Mouse (Mus musculus) ES-E14 (cell line): Measurements from ENCODE around the gene Hist1h2ak.

Experiments
- CHD2 ChIP-seq: IDR thresholded peaks from 2 replicates; pipeline ENCODE4 v1.6.1; 2014; ENCODE audit warnings: mild to moderate bottlenecking, low read depth, low read length, inconsistent platforms
- HCFC1 ChIP-seq: IDR thresholded peaks from 2 replicates; pipeline ENCODE4 v1.6.1; 2012; ENCODE audit warnings: low read length, inconsistent platforms, borderline replicate concordance; ENCODE audit not compliant: insufficient read depth
- MAFK ChIP-seq: IDR thresholded peaks from 2 replicates; pipeline ENCODE4 v1.6.1; 2014; ENCODE audit warnings: mild to moderate bottlenecking, low read depth, low read length, inconsistent platforms; ENCODE audit not compliant: insufficient read depth
- ZC3H11A ChIP-seq: IDR thresholded peaks from 2 replicates; pipeline ENCODE4 v1.6.1; 2012; ENCODE audit warnings: low read depth, mild to moderate bottlenecking, inconsistent platforms, low read length, borderline replicate concordance
- ZNF384 ChIP-seq: IDR thresholded peaks from 2 replicates; pipeline ENCODE4 v1.6.1; 2012; ENCODE audit warnings: low read depth, low read length, inconsistent platforms

DNA sequence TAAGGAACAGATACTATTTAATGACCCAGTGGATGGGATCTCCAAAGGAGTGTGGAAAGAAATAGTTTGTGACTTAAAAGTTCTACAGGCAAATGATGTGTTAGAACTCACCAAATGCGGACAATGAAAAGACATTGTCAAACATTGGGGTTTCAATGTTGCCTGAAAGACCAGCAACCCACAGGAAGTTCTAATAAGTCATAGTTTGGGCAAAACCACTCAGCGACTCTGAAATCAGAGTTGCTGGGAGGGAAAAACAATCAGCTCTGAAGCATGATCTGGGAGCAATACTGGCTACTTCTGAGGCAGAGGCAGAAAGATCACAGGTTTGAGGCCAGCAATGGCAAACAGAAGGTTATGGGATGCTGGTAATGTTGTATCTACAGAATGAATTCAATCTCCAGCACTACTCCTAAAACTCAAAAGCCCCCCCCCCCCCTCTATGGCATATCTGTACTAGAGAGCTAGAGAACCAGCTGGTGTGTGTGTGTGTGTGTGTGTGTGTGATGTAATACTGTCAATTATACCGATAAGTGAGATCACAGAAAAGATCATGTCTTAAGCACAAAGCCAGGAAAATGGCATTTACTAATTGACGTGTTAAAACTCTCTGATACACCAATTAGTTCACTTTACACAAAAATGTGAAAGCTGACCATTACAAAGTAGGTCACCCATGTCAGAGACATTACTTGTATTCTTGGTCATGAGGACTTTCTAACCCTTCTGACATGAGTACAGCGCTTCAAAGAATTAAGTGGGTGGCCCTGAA is 4.1 kb downstream of the Hist1h2ak start:
- TF ChIP-seq CHD2 (no peak), MAFK (no peak), HCFC1 (no peak), ZC3H11A (no peak), ZNF384 (no peak)
